Mouse (Mus musculus): ENCODE data around the gene Acot12.

DNA sequence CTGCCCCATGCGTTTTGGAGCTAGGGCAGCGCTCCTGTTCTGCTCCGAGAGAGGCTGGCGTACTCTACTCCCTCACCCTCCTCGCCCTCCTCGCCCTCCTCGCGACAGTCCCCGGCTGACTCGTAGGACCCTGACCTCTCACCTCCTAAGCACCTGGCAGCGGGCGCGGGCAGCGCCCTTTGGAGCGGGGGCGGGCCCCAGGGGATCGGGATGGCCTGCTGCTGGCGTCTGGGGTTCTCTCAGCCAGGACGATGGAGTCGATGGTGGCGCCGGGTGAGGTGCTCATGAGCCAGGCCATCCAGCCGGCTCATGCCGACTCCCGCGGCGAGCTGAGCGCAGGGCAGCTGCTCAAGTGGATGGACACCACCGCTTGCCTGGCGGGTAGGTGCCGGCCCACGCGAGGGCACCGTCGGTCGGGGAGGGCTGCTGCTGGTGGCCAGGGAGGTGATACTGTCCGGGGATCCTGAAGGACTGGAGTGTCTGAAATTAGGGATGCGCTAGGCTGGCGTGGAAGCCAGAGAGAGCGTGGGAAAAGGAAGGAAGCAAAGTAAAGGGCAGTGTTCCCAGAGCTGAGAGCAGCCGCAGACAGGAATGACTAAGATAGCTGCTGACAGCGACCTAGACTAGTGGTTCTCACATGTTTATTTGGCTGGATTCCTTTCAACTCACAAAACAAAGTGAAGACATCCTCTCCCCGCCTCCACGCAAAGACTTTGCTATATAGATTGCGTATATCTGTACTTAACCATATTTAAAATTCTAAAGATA, at the start of gene Acot12:
- TF ChIP-seq CTCF (IDR thresholded peaks at IDR 0.05; ENCODE audit: low read depth) (no peak), EP300 (IDR thresholded peaks at IDR 0.05; ENCODE audit: low read depth) (no peak)

All from liver, embryonic 14.5 days (tissue).